Mouse (Mus musculus) lung, postnatal 0 days (tissue): Measurements from ENCODE around the gene Bcl2l11. TPM values are rescaled to one million over a fixed set of nuclear protein-coding genes. Genes with fewer than 3 reads are reported as not detected.
"Not testable (repeated sequence)": the region's sequence is repeated elsewhere in the genome, so short reads cannot be mapped to it uniquely, and the experiment has no call there.

Source experiments
- ATAC-seq: fragments of 200-750 bp; cut with Nextera tagmentation; 2 replicates; pipeline ENCODE4 v1.8.0; 2017; ENCODE audit warnings: moderate library complexity
- DNase-seq: peaks from one replicate; pipeline ENCODE4 v3.0.0-alpha.2; 2016; ENCODE audit warnings: low spot score
- H3K27ac ChIP-seq: fragments of 300-500 bp; sonication (generic); 2 replicates; pipeline ENCODE4 v1.5.1; 2014; ENCODE audit warnings: antibody characterized with exemption, mild to moderate bottlenecking, low read length, mixed read lengths
- H3K27me3 ChIP-seq: fragments of 300-500 bp; sonication (generic); replicated peaks from 2 replicates; pipeline ENCODE4 v1.6.1; 2014; ENCODE audit warnings: low read length, mixed read lengths; ENCODE audit not compliant: insufficient read depth
- H3K36me3 ChIP-seq: fragments of 300-500 bp; sonication (generic); 2 replicates; pipeline ENCODE4 v1.6.1; 2014; ENCODE audit warnings: low read length, mixed read lengths; ENCODE audit not compliant: insufficient read depth
- H3K4me1 ChIP-seq: fragments of 300-500 bp; sonication (generic); 2 replicates; pipeline ENCODE4 v1.6.1; 2014; ENCODE audit warnings: antibody characterized with exemption, low read depth, low read length, mixed read lengths; ENCODE audit not compliant: insufficient read depth
- H3K4me2 ChIP-seq: fragments of 300-500 bp; sonication (generic); replicated peaks from 2 replicates; pipeline ENCODE4 v1.6.1; 2014; ENCODE audit warnings: low read depth, mild to moderate bottlenecking, low read length, moderate library complexity, mixed read lengths
- H3K4me3 ChIP-seq: fragments of 300-500 bp; sonication (generic); 2 replicates; pipeline ENCODE4 v1.5.1; 2014; ENCODE audit warnings: low read depth, low read length
- H3K9ac ChIP-seq: fragments of 300-500 bp; sonication (generic); replicated peaks from 2 replicates; pipeline ENCODE4 v1.6.1; 2014; ENCODE audit warnings: low read depth, mild to moderate bottlenecking
- H3K9me3 ChIP-seq: fragments of 300-500 bp; sonication (generic); 2 replicates; pipeline ENCODE4 v1.6.1; 2016; ENCODE audit warnings: low read length, mixed read lengths
- CTCF ChIP-seq: IDR thresholded peaks from 2 replicates; pipeline ENCODE4 v1.5.1; 2016; ENCODE audit warnings: antibody characterized with exemption, mild to moderate bottlenecking
- EP300 ChIP-seq: IDR thresholded peaks from 2 replicates; pipeline ENCODE4 v1.6.1; 2016; ENCODE audit warnings: antibody characterized with exemption, mild to moderate bottlenecking, control low read depth
- WGBS: fragments of 180-500 bp; shearing (Covaris S2); extraction: QIAGEN DNeasy Blood & Tissue Kit; methylation state at CpG from one replicate; pipeline ENCODE4 v1.1.7; 2014; 5-methylcytosine and 5-hydroxymethylcytosine counted together
- polyA plus RNA-seq: library from polyadenylated mRNA; unstranded; fragments of >200 nt; fragmentation: Nextera tagmentation; extraction: Ambion mirVana; gene quantifications from 2 replicates; pipeline ENCODE4 v1.2.1, GENCODE M21; 2015

Bcl2l11 gene
- polyA plus RNA-seq, 1 experiment from 2014 or later, result 18.5 TPM

GRCm38 (mm10) chr2:128092451-128092850 is 33.4 kb upstream of the Bcl2l11 start:
- Histone ChIP-seq H3K27ac (no peak overlapping the region), H3K4me2 (no peak overlapping the region), H3K27me3 (no peaks in the 10 kb centered on the region), H3K4me1 (no peaks in the 10 kb centered on the region), H3K36me3 (no peaks in the 10 kb centered on the region), H3K9me3 (no peaks in the 10 kb centered on the region), H3K9ac (no peak overlapping the region), H3K4me3 (no peak overlapping the region)
- no peak for TF ChIP-seq CTCF
- no peak for TF ChIP-seq EP300
- no peak for DNase-seq
- 86% methylated on average over 2 of the region's 2 CpGs for WGBS
- no peak for ATAC-seq

DNA sequence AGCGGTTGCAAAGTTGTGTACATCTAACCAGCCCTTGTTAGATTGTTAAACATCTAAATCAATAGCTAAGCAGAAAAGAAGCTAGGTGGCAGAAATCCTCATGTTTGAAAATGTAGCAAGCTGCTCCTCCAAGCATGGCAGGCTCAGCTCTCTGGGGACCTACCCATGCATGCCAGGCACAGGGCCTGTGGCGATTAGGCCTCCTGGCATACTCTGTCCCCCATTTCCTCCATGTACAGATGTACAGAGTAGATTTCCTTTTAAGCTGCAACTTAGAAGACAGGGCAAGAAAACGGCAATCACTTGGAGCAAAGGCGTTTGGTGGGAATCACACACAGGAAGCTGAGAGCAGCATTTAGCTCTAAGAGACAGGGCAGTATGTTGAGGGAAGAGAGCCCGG is 31.6 kb upstream of the Bcl2l11 start:
- Histone ChIP-seq H3K27ac (no peak overlapping the region), H3K9me3 (no peaks in the 10 kb centered on the region), H3K4me2 (no peak overlapping the region), H3K36me3 (no peaks in the 10 kb centered on the region), H3K4me3 (no peak overlapping the region), H3K4me1 (no peaks in the 10 kb centered on the region), H3K27me3 (no peaks in the 10 kb centered on the region), H3K9ac (no peak overlapping the region)
- TF ChIP-seq EP300, result no peak
- no peak for TF ChIP-seq CTCF
- WGBS, result 71% methylated on average over 5 of the region's 5 CpGs
- ATAC-seq, result no peak
- DNase-seq, result no peak

GRCm38 (mm10) chr2:128094602-128095001 is 31.2 kb upstream of the Bcl2l11 start:
- no peak for TF ChIP-seq EP300
- TF ChIP-seq CTCF, result no peak
- 58% methylated on average over 2 of the region's 2 CpGs for WGBS
- ATAC-seq, result no peak
- DNase-seq, result no peak
- Histone ChIP-seq H3K27me3 (no peaks in the 10 kb centered on the region), H3K4me1 (no peaks in the 10 kb centered on the region), H3K36me3 (no peaks in the 10 kb centered on the region), H3K27ac (no peak overlapping the region), H3K4me3 (no peak overlapping the region), H3K9ac (no peak overlapping the region), H3K9me3 (no peaks in the 10 kb centered on the region), H3K4me2 (no peak overlapping the region)

GRCm38 (mm10) chr2:128095270-128095669 is 30.6 kb upstream of the Bcl2l11 start:
- no peaks in the 10 kb centered on the region for H3K27me3 ChIP-seq
- no peaks in the 10 kb centered on the region for H3K36me3 ChIP-seq
- no peak for ATAC-seq
- no peaks in the 10 kb centered on the region for H3K4me1 ChIP-seq
- no peak overlapping the region for H3K4me2 ChIP-seq
- no peak for DNase-seq
- no peak overlapping the region for H3K27ac ChIP-seq
- TF ChIP-seq EP300 (no peak), CTCF (no peak)
- no peak overlapping the region for H3K9ac ChIP-seq
- no peak overlapping the region for H3K4me3 ChIP-seq
- H3K9me3 ChIP-seq, result no peaks in the 10 kb centered on the region
- 25% methylated on average over 1 of the region's 1 CpGs for WGBS

GRCm38 (mm10) chr2:128096070-128096469 is 29.8 kb upstream of the Bcl2l11 start:
- H3K27me3 ChIP-seq, result no peaks in the 10 kb centered on the region
- TF ChIP-seq EP300, result no peak
- no peak for TF ChIP-seq CTCF
- H3K4me2 ChIP-seq, result no peak overlapping the region
- DNase-seq (no peak), ATAC-seq (no peak)
- H3K4me3 ChIP-seq, result no peak overlapping the region
- H3K9ac ChIP-seq, result no peak overlapping the region
- no peaks in the 10 kb centered on the region for H3K4me1 ChIP-seq
- H3K36me3 ChIP-seq, result no peaks in the 10 kb centered on the region
- H3K27ac ChIP-seq, result no peak overlapping the region
- WGBS, result 86% methylated on average over 1 of the region's 1 CpGs
- no peaks in the 10 kb centered on the region for H3K9me3 ChIP-seq

DNA sequence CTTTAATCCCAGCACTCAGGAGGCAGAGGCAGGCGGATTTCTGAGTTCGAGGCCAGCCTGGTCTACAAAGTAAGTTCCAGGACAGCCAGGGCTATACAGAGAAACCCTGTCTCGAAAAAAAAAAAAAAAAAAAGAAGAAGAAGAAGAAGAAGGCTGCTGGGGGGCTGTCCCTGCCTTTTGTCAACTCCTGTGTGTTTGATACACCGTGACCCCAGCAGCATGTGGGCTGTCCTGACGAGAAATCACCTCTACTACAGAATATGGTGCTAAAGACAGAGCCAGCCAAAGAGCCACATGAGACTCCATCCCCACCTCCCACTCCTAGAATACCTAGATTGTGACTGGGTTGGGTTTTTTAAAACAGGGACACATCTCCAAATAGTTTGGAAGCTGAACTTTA is 27.7 kb upstream of the Bcl2l11 start:
- not testable (repeated sequence) for H3K4me1 ChIP-seq, H3K9ac ChIP-seq, H3K27me3 ChIP-seq, H3K36me3 ChIP-seq, H3K4me3 ChIP-seq, H3K27ac ChIP-seq, H3K9me3 ChIP-seq, H3K4me2 ChIP-seq, DNase-seq, ATAC-seq
- 90% methylated on average over 3 of the region's 5 CpGs for WGBS

DNA sequence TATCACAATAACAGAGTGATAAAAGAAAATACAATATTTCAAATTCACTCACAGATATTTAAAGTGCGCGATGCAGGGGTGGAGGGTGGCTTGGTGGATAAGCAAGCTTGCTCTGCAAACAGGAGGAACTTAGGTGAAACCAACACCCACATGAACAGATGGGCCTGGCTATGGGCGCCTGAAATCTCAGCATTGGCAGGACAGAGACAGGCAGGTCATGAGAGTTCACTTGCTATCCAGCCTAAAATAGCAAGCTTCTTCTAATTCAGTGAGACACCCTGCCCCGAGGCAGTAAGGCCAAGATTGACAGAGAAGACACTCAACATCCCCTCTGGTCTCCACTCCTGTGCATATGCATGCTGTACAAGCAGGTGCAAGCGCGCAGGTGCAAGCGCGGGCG is 23.8 kb upstream of the Bcl2l11 start:
- Histone ChIP-seq H3K9me3 (no peaks in the 10 kb centered on the region), H3K9ac (no peak overlapping the region), H3K27ac (no peak overlapping the region), H3K4me2 (no peak overlapping the region), H3K4me1 (no peaks in the 10 kb centered on the region), H3K36me3 (no peaks in the 10 kb centered on the region), H3K4me3 (no peak overlapping the region), H3K27me3 (no peaks in the 10 kb centered on the region)
- WGBS, result 92% methylated on average over 9 of the region's 9 CpGs
- ATAC-seq (no peak), DNase-seq (no peak)
- TF ChIP-seq CTCF, result no peak
- no peak for TF ChIP-seq EP300
